Mouse (Mus musculus) liver, adult (tissue): ENCODE measurements around the gene RPS10-NUDT3.

Experiments
- GATA4 ChIP-seq: IDR thresholded peaks from 2 replicates; pipeline ENCODE4 v1.6.1; 2014; ENCODE audit warnings: mild to moderate bottlenecking, low read length; ENCODE audit not compliant: insufficient replicate concordance

Gene RPS10-NUDT3

DNA sequence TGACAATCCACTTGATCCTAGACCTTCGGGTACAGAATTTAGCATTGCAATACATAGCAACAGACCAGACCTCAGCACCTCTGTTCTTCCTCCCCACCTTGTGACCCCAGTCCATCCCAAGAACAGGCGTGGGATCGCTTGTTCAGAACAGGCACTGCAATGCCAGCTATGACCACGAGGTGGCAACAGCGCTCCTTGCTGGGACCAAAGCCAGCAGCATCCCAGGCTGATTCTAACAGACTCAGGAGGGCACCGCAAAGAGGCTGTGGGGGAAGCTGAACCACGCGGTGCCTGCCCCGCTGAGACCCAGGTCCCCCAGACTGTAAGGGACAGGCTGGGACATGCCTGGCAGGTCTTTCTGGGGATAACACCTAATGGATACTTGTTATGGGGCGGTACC lies 100.3 kb downstream of the RPS10-NUDT3 start:
- TF ChIP-seq GATA4, result no peak

DNA sequence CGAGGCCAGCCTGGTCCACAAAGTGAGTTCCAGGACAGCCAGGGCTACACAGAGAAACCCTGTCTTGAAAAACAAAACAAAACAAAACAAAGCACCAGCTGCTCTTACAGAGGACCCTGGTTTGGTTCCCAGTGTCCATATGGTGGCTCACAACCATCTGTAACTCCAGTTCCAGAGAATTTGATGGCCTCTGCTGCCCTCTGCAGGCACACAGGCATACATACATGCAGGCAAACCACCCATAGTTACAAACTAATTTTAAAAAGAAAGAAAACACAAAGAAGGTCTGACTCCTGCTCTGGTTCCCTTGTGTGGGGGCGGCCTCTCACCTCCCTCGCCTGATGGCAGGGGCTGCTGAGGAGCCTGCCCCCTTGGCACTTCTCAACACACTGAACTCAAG lies 101.7 kb downstream of the RPS10-NUDT3 start:
- TF ChIP-seq GATA4, result no peak

DNA sequence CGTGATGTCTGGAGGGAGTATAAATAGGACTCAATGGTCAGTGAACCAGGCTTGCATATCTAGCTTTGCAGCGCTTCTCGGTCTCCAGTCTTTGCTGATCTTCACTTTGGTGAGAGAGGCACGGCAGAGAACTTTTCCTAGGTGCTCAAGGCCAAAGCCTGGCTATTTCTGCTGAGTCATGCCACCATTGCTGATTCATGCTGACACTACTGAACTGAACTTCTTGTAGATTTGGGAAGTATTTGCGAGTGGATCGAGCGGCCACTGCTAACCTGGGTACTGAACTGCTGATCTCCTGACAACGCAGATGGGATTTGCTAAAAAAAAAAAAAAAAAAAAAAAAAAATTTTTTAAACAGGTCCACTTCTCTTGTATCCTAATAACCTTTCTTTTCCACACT lies 102.9 kb downstream of the RPS10-NUDT3 start:
- no peak for TF ChIP-seq GATA4
